Mouse (Mus musculus) G1E (cell line): ENCODE data around the gene Gm44805. TPM values are rescaled to one million over a fixed set of nuclear protein-coding genes. Genes with fewer than 3 reads are reported as not detected.

ENCODE experiments used
- ATAC-seq: 2 replicates; pipeline ENCODE4 v1.8.0; 2016; ENCODE audit warnings: mild to moderate bottlenecking; ENCODE audit not compliant: insufficient number of reproducible peaks, poor library complexity, low FRiP score, severe bottlenecking; ENCODE audit errors: extremely low read depth
- DNase-seq: peaks from one replicate; pipeline ENCODE4 v3.0.0; 2012; ENCODE audit warnings: low spot score
- H3K27me3 ChIP-seq: 2 replicates; pipeline ENCODE4 v1.6.1; 2012; ENCODE audit warnings: mild to moderate bottlenecking, low read length, inconsistent platforms; ENCODE audit not compliant: insufficient read depth
- H3K36me3 ChIP-seq: replicated peaks from 2 replicates; pipeline ENCODE3; 2012; ENCODE audit warnings: mild to moderate bottlenecking, inconsistent platforms
- H3K4me1 ChIP-seq: 2 replicates; pipeline ENCODE4 v1.6.1; 2012; ENCODE audit warnings: low read depth, low read length, inconsistent platforms, mixed read lengths; ENCODE audit not compliant: insufficient read depth
- H3K4me3 ChIP-seq: 2 replicates; pipeline ENCODE4 v1.5.1; 2012; ENCODE audit warnings: low read depth, mild to moderate bottlenecking, inconsistent platforms, low read length, moderate library complexity, mixed read lengths
- H3K9me3 ChIP-seq: replicated peaks from 2 replicates; pipeline ENCODE4 v1.6.1; 2012; ENCODE audit warnings: inconsistent platforms
- CTCF ChIP-seq: IDR thresholded peaks from 2 replicates; pipeline ENCODE4 v1.5.1; 2012; ENCODE audit warnings: low read depth, low read length, inconsistent platforms, mixed read lengths
- GATA1 ChIP-seq: IDR thresholded peaks from 2 replicates; pipeline ENCODE4 v1.6.1; 2012; ENCODE audit warnings: borderline replicate concordance, low read length, inconsistent platforms, mixed read lengths
- GATA2 ChIP-seq: IDR thresholded peaks from 2 replicates; pipeline ENCODE4 v1.6.1; 2012; ENCODE audit warnings: low read depth, low read length, inconsistent platforms, borderline replicate concordance
- POLR2AphosphoS5 ChIP-seq: IDR thresholded peaks from 2 replicates; pipeline ENCODE4 v1.6.1; 2012; ENCODE audit warnings: low read depth, low read length, inconsistent platforms; ENCODE audit not compliant: insufficient replicate concordance
- TAL1 ChIP-seq: conservative IDR thresholded peaks from 2 replicates; pipeline ENCODE4 v1.6.1; 2012; ENCODE audit warnings: low read depth, low read length, inconsistent platforms, mixed read lengths
- polyA plus RNA-seq: library from polyadenylated mRNA; stranded (reverse); fragments of >175 nt; gene quantifications from 2 replicates; pipeline ENCODE4 v1.2.3, GENCODE M21; 2012
- total RNA-seq, 2 experiments: library from RNA; stranded (forward) in 1 of 2; stranded (reverse) in 1 of 2; fragments of 200-1000 nt in 1 of 2; fragments of >200 nt in 1 of 2; fragmentation: Nextera tagmentation in 1 of 2; gene quantifications; 2 replicates each; pipeline ENCODE4 v1.2.3; 2014 to 2017

Gm44805 gene
- total and polyA plus RNA-seq, 3 experiments, result not detected

DNA sequence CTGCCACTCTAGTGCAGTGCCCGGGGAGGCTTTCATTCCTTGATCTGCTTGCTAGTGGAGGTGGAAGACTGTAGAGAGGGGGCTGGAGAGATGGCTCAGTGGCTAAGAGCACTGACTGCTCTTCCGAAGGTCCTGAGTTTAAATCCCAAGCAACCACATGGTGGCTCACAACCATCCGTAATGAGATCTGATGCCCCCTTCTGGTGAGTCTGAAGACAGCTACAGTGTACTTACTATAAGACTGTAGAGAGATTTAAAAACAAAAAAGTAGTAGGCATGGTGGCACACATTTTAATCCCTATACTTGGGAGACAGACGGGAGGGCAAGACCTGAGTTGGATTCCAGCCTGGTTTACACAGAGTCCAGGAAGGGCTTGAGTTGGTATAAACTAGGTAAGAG, 31.2 kb upstream of the Gm44805 start:
- no peaks in the 10 kb centered on the region for H3K27me3 ChIP-seq
- no peaks in the 10 kb centered on the region for H3K9me3 ChIP-seq
- ATAC-seq, result no peak
- H3K4me3 ChIP-seq, result no peak overlapping the region
- peaks cover 64% of the 10 kb centered on the region for H3K4me1 ChIP-seq
- TF ChIP-seq GATA1, result no peak
- peak; percentile 13; the same call in 1 of the 2 replicates for TF ChIP-seq CTCF
- TF ChIP-seq TAL1, result no peak
- H3K36me3 ChIP-seq, result peaks cover 70% of the 10 kb centered on the region
- DNase-seq, result no peak

DNA sequence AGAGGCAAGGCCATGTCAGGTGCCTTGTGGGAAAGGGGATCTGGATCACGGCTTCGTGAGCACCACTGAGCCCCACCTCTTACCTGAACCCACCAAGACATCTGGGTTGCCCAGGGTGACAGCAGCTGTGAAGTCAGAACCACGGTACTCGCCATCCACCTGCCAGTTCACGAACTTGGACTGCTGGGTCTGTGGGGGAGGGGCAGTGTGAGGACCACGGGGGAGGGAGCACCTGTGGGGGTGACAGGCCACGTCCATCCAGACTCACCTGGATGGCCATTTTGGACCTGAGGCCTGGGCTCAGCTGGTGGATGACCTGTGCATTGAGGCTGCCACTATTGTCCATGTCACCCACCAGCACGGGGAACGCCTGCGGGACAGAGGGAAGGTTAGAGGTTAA, 29.4 kb upstream of the Gm44805 start:
- DNase-seq (no peak), ATAC-seq (no peak)
- no peaks in the 10 kb centered on the region for H3K27me3 ChIP-seq
- H3K36me3 ChIP-seq, result peaks cover 79% of the 10 kb centered on the region
- no peak overlapping the region for H3K4me3 ChIP-seq
- no peaks in the 10 kb centered on the region for H3K9me3 ChIP-seq
- peaks cover 50% of the 10 kb centered on the region for H3K4me1 ChIP-seq
- no peak for TF ChIP-seq GATA2

DNA sequence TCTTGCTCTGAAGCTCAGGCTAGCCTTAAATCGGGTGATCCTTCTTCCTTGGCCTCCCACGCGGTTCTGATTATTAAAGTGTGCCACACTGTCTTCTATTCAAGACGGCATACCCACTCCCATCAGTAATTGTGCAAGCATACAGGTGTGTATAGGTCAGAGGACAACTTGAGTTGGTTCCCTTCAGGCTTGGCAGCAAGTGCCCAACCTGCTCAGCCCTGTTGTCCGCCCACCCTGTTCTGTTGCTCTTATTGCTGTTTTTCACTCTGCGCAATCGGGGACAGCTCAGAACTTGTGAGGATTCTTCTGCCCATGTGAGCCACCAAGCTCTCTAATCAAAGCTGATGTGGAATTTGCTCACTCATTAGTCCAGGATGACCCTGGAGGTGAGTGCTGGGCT, 24.0 kb upstream of the Gm44805 start:
- H3K4me1 ChIP-seq, result peaks cover 55% of the 10 kb centered on the region
- H3K27me3 ChIP-seq, result no peaks in the 10 kb centered on the region
- H3K4me3 ChIP-seq, result no peak overlapping the region
- H3K9me3 ChIP-seq, result no peaks in the 10 kb centered on the region
- DNase-seq, result no peak
- ATAC-seq, result no peak
- TF ChIP-seq CTCF, result no peak
- TF ChIP-seq GATA2, result no peak
- no peak for TF ChIP-seq TAL1
- TF ChIP-seq GATA1, result no peak
- no peak for TF ChIP-seq POLR2AphosphoS5
- peaks cover 93% of the 10 kb centered on the region for H3K36me3 ChIP-seq

DNA sequence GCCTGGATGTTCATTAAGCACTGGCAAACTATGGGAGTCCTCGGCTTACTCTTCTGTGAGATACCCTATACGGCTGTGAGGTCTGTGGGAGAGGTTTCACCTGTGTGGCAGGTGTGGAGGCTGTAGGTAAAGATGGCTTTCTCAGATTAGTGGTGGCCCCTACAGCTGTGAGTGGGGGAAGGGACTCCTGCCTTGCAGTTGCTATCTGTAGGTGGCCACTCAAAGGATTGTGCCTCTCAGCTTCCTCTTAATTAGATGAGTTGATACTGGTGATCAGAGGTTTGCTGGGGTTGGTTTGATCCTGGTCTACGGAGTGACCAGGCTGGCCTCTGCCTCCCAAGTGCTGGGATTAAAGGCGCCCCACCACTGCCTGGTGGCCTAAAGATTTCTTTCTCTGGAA, 23.3 kb upstream of the Gm44805 start:
- Histone ChIP-seq H3K36me3 (peaks cover 93% of the 10 kb centered on the region), H3K4me3 (no peak overlapping the region), H3K4me1 (peaks cover 59% of the 10 kb centered on the region), H3K27me3 (no peaks in the 10 kb centered on the region), H3K9me3 (no peaks in the 10 kb centered on the region)
- ATAC-seq, result no peak
- DNase-seq, result no peak
- no peak for TF ChIP-seq CTCF
- TF ChIP-seq GATA1, result no peak
- TF ChIP-seq POLR2AphosphoS5, result no peak
- no peak for TF ChIP-seq TAL1
- TF ChIP-seq GATA2, result no peak

DNA sequence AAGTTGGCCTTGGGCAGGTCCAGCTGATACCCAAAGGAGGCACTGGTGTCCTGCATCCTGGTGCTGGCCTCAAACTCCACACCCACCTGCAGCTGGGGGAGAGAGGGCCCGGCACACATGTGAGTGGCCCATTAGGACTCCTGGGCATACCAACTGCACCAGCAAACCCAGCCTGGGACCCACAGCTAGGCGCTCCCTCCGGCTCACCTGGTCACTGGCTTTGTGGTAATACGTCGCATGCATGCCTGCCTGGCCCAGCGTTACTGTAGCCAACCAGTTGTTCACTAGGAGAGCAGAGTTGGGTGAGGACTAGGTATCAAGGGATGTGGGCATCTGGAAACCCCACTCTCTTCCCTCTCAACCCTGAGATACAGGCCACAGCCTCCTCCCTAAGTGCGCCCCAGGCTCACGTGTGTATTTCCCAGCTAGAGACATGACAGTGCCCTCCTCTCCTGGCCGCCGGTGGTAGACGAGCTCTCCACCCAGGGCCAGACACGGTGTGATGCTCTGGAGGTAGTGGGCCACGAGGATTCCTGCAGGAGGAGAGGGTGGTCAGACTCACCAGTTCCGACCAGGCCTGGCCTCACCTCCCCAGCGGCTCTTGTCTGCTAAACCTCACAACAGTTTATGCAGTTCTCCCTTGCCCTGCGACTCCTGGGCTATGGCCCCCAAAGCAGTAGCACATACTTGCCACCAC, 21.8 kb upstream of the Gm44805 start:
- Histone ChIP-seq H3K36me3 (peaks cover 92% of the 10 kb centered on the region), H3K9me3 (no peaks in the 10 kb centered on the region), H3K4me3 (no peak overlapping the region; the same call in 1 of the 2 replicates), H3K4me1 (peaks cover 62% of the 10 kb centered on the region), H3K27me3 (no peaks in the 10 kb centered on the region)
- ATAC-seq (no peak), DNase-seq (no peak)
- no peak for TF ChIP-seq GATA2
- no peak for TF ChIP-seq CTCF
- TF ChIP-seq GATA1, result no peak
- TF ChIP-seq TAL1, result no peak

DNA sequence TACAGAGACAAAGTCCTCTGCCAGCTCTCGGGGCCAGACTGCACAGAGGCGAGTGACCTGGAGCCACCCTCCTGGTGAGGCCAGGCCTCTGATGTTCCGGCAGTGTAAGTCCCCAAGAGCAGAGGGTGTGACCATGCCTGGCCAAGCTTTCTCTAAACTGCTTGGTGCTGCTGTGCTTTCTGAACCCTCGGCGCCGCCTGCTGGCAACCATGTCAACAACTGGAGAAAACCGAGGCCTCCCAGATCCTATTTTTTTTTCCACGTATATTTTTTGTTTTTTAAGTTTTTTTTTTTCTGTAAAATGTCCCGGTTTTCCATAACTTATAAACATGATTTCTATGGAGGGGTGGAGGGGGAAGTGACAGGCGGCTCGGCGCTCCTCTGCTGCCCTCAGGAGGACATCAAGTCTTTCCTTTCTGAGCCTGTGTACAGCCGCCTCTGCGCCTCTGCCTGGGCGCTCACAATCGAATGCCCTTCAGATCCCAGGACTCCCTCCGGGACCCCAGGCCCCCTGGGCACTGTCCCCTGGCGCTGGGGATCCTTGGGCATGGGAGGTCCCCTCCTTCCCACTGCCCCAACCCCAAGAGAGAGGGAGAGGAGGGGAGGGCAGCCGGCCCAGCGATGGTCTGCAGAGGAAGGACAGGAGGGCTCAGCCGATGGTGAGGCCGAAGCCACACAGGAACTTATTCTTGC, 20.0 kb upstream of the Gm44805 start:
- Histone ChIP-seq H3K36me3 (peaks cover 93% of the 10 kb centered on the region), H3K4me3 (no peak overlapping the region; the same call in 1 of the 2 replicates), H3K27me3 (no peaks in the 10 kb centered on the region), H3K4me1 (peaks cover 75% of the 10 kb centered on the region), H3K9me3 (peaks cover 13% of the 10 kb centered on the region)
- DNase-seq, result peak; percentile 31
- TF ChIP-seq TAL1 (no peak), GATA1 (no peak), CTCF (no peak), POLR2AphosphoS5 (no peak)
- ATAC-seq, result peak; percentile 36; the same call in 1 of the 2 replicates
